In genomic region chr1:87755641-87756470, GRCm38 (mm10) we compare ENCODE assay signal across 8 mouse cellular contexts. TPM values are rescaled to one million over a fixed set of nuclear protein-coding genes. Genes with fewer than 3 reads are reported as not detected.
A peak's percentile ranks its signal among the peaks of the same experiment; 100 is the strongest.
DNase-seq lines count a peak whose midpoint lies in the region; ATAC-seq and TF ChIP-seq lines count a peak whose summit lies in the region.

Gene Atg16l1, plus strand, starts transcription at chr1:87755870.

- peak; percentile 99 for ATAC-seq in embryonic facial prominence, embryonic 14.5 days (ENCODE audit: low read depth)
- ATAC-seq in limb, embryonic 13.5 days (ENCODE audit: low FRiP score, low read depth): peak; percentile 99
- ATAC-seq in midbrain, embryonic 16.5 days: peak; percentile 99

- no peaks in the 10 kb centered on the region for H3K27me3 ChIP-seq in embryonic facial prominence, embryonic 14.5 days (replicated peaks; ENCODE audit: control insufficient read depth, insufficient read depth, low read length)
- H3K27me3 ChIP-seq in heart, adult 2 months (ENCODE audit: control insufficient read depth, insufficient read depth, low read length): no peaks in the 10 kb centered on the region
- H3K27me3 ChIP-seq in limb, embryonic 13.5 days: no peaks in the 10 kb centered on the region
- H3K27me3 ChIP-seq in midbrain, embryonic 16.5 days (ENCODE audit: control insufficient read depth, insufficient read depth, low read depth, low read length): no peaks in the 10 kb centered on the region

- H3K9ac ChIP-seq in embryonic facial prominence, embryonic 14.5 days (ENCODE audit: low read depth, low read length): peak within 1 kb of the TSS; percentile 97
- peak within 1 kb of the TSS; percentile 98 for H3K9ac ChIP-seq in heart, adult 2 months (ENCODE audit: low read depth, low read length)
- peak within 1 kb of the TSS; percentile 98 for H3K9ac ChIP-seq in limb, embryonic 13.5 days
- H3K9ac ChIP-seq in midbrain, embryonic 16.5 days (ENCODE audit: low read depth, low read length): peak within 1 kb of the TSS; percentile 97

- peak; percentile 96 for DNase-seq in 3T3-L1 (ENCODE audit: low read depth, low spot score)
- DNase-seq in adrenal gland, postnatal 4 days (ENCODE audit: low spot score in 2 of 2): peak; percentile 70 to 89
- peak; percentile 99 for DNase-seq in embryonic facial prominence, embryonic 14.5 days (ENCODE audit: low spot score)
- DNase-seq in heart, adult 2 months: peak; percentile 95 to 97
- DNase-seq in kidney, adult 8-10 months: peak; percentile 94 to 95
- peak; percentile 84 to 94 for DNase-seq in spleen, postnatal 10 days (ENCODE audit: low spot score in 2 of 2)

- peaks cover 1% of the 10 kb centered on the region for H3K79me2 ChIP-seq in heart, adult 2 months (replicated peaks; ENCODE audit: control insufficient read depth, insufficient read depth, low read length)

- intact Hi-C loops in heart, adult 2 months (cut with DNase I): loop anchor here (2.0 to 5.0 kb wide), 2 partner anchors 59 to 309 kb away; no protein-coding TSS in a partner anchor

- H3K4me1 ChIP-seq in embryonic facial prominence, embryonic 14.5 days (ENCODE audit: control insufficient read depth, insufficient read depth, low read length): 0 out of 2 replicates have a peak, but pooled peaks cover 8% of the 10 kb centered on the region
- H3K4me1 ChIP-seq in heart, adult 2 months (ENCODE audit: control insufficient read depth, insufficient read depth, low read length): peaks cover 8% of the 10 kb centered on the region
- peaks cover 9% of the 10 kb centered on the region for H3K4me1 ChIP-seq in limb, embryonic 13.5 days
- H3K4me1 ChIP-seq in midbrain, embryonic 16.5 days (ENCODE audit: control insufficient read depth, insufficient read depth, low read length): peaks cover 12% of the 10 kb centered on the region

- peaks cover 14% of the 10 kb centered on the region for H3K36me3 ChIP-seq in embryonic facial prominence, embryonic 14.5 days (ENCODE audit: control insufficient read depth, insufficient read depth, low read length)
- H3K36me3 ChIP-seq in heart, adult 2 months (ENCODE audit: control insufficient read depth, insufficient read depth, low read length): peaks cover 10% of the 10 kb centered on the region
- peaks cover 16% of the 10 kb centered on the region for H3K36me3 ChIP-seq in limb, embryonic 13.5 days
- peaks cover 5% of the 10 kb centered on the region; the same call in 1 of the 2 replicates for H3K36me3 ChIP-seq in midbrain, embryonic 16.5 days (ENCODE audit: control insufficient read depth, insufficient read depth, low read length)

- H3K27ac ChIP-seq in embryonic facial prominence, embryonic 14.5 days (replicated peaks; ENCODE audit: low read depth, low read length): peak within 1 kb of the TSS; percentile 93
- H3K27ac ChIP-seq in heart, adult 2 months: peak within 1 kb of the TSS; percentile 94
- H3K27ac ChIP-seq in limb, embryonic 13.5 days: peak within 1 kb of the TSS; percentile 90
- H3K27ac ChIP-seq in midbrain, embryonic 16.5 days (ENCODE audit: low read length): peak within 1 kb of the TSS; percentile 90

- H3K4me2 ChIP-seq in embryonic facial prominence, embryonic 14.5 days (ENCODE audit: low read depth, low read length): peak within 1 kb of the TSS; percentile 69
- peak within 1 kb of the TSS; percentile 77 for H3K4me2 ChIP-seq in limb, embryonic 13.5 days (replicated peaks)
- H3K4me2 ChIP-seq in midbrain, embryonic 16.5 days (ENCODE audit: low read length): peak within 1 kb of the TSS; percentile 68

- peak; percentile 69 for TF ChIP-seq CTCF in heart, adult 2 months (IDR thresholded peaks at IDR 0.05)

- TF ChIP-seq EP300 in heart, adult 2 months (IDR thresholded peaks at IDR 0.05; ENCODE audit: insufficient read depth, low read depth, low read length): peak; percentile 83; the same call in 1 of the 2 replicates

- WGBS in embryonic facial prominence, embryonic 14.5 days: 2% methylated on average over 42 of the region's 79 CpGs
- under 1% methylated on average over 79 of the region's 79 CpGs for WGBS in heart, adult 2 months
- under 1% methylated on average over 79 of the region's 79 CpGs for WGBS in limb, embryonic 13.5 days
- under 1% methylated on average over 73 of the region's 79 CpGs for WGBS in midbrain, embryonic 16.5 days

- H3K9me3 ChIP-seq in embryonic facial prominence, embryonic 14.5 days (ENCODE audit: control insufficient read depth, low read length): no peaks in the 10 kb centered on the region
- H3K9me3 ChIP-seq in limb, embryonic 13.5 days: no peaks in the 10 kb centered on the region
- no peaks in the 10 kb centered on the region for H3K9me3 ChIP-seq in midbrain, embryonic 16.5 days (replicated peaks; ENCODE audit: control insufficient read depth, low read length, poor library complexity, severe bottlenecking)

- TF ChIP-seq POLR2A in heart, adult 2 months (IDR thresholded peaks at IDR 0.05; ENCODE audit: insufficient read depth, low read depth, low read length): peak; percentile 70

- H3K4me3 ChIP-seq in embryonic facial prominence, embryonic 14.5 days (ENCODE audit: low read depth, low read length): peak within 1 kb of the TSS; percentile 97
- H3K4me3 ChIP-seq in heart, adult 2 months: peak within 1 kb of the TSS; percentile 99
- peak within 1 kb of the TSS; percentile 94 for H3K4me3 ChIP-seq in limb, embryonic 13.5 days
- H3K4me3 ChIP-seq in midbrain, embryonic 16.5 days (ENCODE audit: low read depth, low read length): peak within 1 kb of the TSS; percentile 97

RNA-seq across cellular contexts. Expression of gene Atg16l1, which starts in this region (rescaled TPM):
- total RNA-seq in adrenal gland, postnatal 4 days (2021): 10 to 100 TPM; 41.8 to 44.7 TPM
- 26.9 and 27.9 TPM in 2 replicates for polyA plus RNA-seq in embryonic facial prominence, embryonic 14.5 days (2014; fragmentation: Nextera tagmentation; extraction: Ambion mirVana)
- total RNA-seq in heart, adult 2 months (2021): 10 to 100 TPM; 29.4 to 29.9 TPM
- 24.6 and 31.7 TPM in 2 replicates for polyA plus RNA-seq in heart, adult 2 months (2012; rRNA removed)
- 34.8 and 36.3 TPM in 2 replicates for polyA plus RNA-seq in limb, embryonic 13.5 days (2015; fragmentation: Nextera tagmentation; extraction: Ambion mirVana)
- polyA plus RNA-seq in midbrain, embryonic 16.5 days (2015; fragmentation: Nextera tagmentation; extraction: Ambion mirVana): 79.9 and 88.5 TPM in 2 replicates

Comparison
In these comparisons a context has a peak if more than half of its experiments do, and no peak if none do; other contexts are left out.
1. Peak in every context shown above with its lines: DNase-seq, ATAC-seq, H3K4me3 ChIP-seq and H3K27ac ChIP-seq.